Mouse (Mus musculus) c-Kit-positive CD71-positive TER-119-positive erythroid progenitor cells, embryonic 14.5 days (primary cell): ENCODE results near the gene Cldn17.

Experiments
- DNase-seq: peaks from one replicate; pipeline ENCODE4 v3.0.0-alpha.2; 2013; ENCODE audit warnings: low spot score

Gene Cldn17

DNA sequence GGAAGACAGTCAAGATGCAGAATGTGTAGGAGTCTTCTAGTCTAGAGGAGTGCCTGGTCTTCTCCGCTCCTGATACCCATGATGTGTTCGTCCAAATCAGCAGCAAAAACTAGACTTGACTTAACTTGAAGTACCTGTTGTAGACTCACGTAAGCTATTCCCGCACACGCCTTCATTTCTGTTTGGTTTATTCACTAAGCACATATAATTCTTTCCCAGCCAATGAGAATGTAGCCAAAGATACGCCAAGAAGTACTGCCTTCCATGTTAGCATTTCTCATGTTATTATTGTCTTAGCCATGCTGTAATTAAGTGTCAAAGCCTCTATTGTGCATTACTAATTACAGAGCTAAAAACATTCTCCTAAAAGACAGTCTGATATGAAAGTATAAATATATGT is at the start of gene Cldn17:
Gene Cldn17, minus strand, starts transcription at position 101 of the 400 bp plus-strand sequence.
- DNase-seq = no peak

DNA sequence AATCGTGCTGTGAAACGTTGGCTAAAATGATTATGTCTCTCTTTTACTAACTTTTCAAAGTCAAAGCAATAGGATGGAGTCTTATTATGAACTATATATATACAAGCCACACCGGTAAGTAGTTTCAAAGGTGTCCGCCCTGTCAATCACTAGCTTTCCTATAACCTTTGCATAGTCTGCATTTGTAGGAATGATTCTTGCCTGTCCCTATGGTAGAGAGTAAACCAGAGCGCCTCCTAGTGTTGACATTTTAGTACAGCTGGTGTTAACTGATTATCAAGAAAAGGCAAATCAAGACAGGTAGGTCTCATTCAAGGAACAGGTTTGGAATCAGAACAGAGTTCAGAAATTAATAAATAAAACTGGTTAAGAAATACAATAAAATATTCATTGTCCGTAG is 35.7 kb upstream of the Cldn17 start:
- DNase-seq = peak; percentile 8

GRCm38 (mm10) chr16:88539841-88540487 is 33.2 kb upstream of the Cldn17 start:
- no peak for DNase-seq

GRCm38 (mm10) chr16:88511348-88511747 is 4.6 kb upstream of the Cldn17 start:
- DNase-seq = no peak

- DNase-seq = no peak
These were observed 1.4 kb upstream of the Cldn17 start for GRCm38 (mm10) chr16:88508150-88508549.

DNA sequence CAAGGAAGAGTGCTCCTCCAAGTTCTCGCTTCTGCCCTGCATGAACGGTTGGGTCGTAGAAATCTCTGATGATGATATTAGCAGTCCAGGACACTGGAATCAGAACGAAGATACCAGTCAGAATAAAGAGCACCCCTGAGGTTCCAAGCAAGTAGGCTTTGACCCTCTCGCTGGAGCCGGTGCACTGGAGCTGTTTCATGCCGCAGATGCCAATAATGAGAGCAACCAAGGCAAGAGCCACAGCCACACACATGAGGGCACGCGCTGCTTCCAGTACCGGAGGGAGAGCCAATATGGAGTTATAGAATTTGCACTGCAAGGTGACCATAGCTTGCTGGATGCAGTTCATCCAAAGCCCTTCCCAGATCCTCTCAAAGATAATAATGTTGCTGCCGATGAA is 440 bp downstream of the Cldn17 start:
- no peak for DNase-seq

DNA sequence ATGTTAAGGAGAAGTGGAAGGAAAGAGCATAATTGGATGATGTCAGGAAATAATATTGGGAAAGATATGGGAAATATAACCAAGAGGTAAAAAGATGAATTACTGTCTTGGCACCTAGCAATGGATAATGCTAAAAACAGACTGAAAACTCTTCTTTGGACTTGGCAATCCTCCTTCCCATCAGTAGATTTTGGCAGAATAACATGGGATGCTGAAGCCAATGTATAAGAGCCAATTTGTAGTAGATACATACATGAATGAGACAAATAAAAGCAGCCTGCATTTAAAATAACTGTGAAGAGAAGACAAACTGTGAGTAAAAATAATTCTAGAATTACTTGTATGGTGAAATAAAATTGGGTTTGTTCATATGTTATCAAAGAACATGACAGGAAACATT is 18.7 kb downstream of the Cldn17 start:
- no peak for DNase-seq

- no peak for DNase-seq
These were observed 26.6 kb downstream of the Cldn17 start for GRCm38 (mm10) chr16:88480011-88480774.

DNA sequence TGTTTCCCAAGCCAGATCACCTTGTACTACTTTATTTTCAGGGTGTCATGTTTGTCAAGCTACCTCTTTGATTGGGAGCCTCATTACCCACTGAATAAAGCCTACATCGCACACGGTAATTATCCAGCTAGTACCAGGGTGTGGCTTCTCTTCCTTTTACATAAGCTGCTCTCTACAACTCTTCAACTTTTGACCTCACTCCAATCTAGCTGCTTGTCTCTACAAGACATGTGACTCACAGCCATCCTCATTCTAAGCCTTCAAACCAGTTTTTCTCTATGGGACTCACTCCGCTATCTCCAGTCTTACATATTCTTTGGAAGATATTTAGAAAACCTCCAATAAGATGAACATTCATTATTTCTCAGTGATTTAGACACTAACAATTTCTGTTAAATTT is 43.5 kb downstream of the Cldn17 start:
- no peak for DNase-seq
